Mouse (Mus musculus): ENCODE data around the gene Il2ra.
"Not testable (repeated sequence)": the region's sequence is repeated elsewhere in the genome, so short reads cannot be mapped to it uniquely, and the experiment has no call there.

Il2ra gene

DNA sequence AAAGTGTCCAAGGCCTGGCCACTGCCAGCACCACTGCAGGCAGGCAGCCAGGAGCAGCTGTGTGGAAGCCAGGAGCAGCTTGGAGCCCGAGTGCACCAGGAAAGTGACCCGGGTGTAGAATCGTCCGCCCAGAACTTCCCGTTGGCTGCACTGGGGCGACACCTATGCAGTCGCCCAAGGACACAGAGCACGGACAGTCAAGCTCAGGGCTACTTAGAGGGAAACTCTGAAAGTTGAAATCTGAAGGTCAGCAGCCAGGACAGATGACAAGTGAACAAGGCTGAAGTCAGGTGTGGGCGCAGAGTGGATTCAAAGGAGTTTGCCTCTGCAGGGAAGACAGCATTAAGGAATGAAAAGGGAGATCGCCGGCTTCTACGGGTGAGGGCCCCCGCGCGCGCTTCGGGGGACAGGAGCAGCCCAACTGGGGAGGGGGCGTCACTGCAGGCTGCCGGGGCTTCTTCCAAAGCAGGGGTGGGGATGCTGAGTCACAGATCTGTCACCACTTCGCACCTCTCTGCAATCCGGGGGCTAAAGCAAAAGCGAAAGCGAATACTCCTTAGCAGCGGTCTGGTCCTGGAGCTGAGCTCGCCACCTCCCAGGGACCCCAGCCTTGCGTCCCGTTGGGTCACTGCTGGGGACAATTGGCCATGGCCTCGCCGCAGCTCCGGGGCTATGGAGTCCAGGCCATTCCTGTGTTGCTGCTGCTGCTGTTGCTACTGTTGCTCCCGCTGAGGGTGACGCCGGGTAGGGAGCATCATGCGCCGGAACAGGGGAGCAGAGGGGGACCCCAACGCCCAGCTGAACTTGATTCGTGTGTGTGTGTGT is 62.8 kb downstream of the Il2ra start, which contains the start of gene Il15ra:
Gene Il15ra (plus strand): TSS at position 90 of the 825 bp plus-strand sequence.
- no peak for DNase-seq (ENCODE audit: low read depth, low spot score)

DNA sequence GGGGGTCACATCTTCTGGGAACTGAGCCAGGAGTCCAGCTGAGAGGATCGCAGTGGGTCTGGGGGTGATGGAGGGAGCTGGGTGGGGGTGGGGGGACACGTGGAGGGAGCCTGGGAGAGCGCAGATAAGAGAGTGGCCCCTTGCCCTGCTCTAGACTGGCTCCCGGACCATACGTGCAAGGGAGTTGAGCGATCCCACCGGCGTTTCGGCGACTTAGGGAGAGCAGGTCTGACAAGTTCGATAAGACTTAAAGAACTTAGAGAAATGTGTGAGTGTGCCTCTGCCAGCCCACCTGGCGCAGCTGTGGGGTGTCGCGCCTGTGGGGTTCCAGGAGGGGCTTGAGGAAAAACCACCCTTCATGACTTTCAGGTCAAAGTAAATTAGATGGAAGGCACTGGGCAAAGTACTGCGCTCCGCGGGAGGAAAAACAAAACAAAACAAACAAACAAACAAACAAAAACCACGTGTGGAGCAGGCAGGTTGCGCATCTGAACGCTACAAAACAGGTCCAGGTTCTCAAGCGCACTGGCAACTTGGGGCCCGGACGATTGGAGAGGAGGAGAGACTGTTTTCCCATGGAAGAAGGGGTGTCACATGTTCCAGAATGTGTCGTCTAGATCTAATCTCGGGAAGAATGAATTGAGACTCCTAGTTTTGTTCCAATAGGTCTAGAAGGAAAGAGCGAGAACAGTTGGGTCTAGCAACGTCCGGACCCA is 63.6 kb downstream of the Il2ra start:
- no peak for DNase-seq (ENCODE audit: low read depth, low spot score)

DNA sequence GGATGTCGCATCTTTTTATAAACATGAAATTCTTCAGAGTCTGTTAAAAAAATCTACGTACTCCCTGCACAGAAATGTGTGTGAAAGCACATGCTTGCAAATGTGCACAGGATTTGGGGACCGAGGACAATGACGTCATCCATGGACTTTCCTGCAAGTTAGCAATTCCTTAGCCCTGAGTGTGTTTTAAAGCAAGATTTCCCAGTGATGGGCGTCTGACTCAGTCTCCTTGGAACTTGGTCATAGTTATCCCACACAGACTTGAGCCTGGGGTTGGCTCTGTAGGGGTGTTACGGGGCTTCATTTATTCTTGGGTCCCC is 64.1 kb downstream of the Il2ra start:
- no peak for DNase-seq (ENCODE audit: low read depth, low spot score)

DNA sequence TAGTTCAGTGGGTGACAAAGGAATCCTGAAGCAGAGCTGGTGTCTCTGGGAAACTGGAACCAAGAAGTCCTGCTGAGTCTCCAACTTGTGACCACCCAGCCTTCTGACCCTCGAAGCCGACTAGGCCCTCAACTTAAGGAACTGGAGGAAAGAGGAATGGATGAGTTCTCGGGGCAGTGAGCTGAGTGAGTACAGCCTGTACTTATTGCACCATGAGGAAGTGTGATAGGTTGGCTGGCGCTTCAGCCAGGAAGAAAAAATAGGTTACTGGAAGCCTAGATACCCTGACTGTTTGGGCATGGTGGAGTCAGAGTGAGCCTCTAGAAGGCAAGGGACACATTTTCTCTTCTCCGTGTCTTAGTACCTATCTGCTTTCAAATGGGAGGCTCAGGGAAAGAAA is 65.9 kb downstream of the Il2ra start:
- no peak for DNase-seq (ENCODE audit: low read depth, low spot score)

DNA sequence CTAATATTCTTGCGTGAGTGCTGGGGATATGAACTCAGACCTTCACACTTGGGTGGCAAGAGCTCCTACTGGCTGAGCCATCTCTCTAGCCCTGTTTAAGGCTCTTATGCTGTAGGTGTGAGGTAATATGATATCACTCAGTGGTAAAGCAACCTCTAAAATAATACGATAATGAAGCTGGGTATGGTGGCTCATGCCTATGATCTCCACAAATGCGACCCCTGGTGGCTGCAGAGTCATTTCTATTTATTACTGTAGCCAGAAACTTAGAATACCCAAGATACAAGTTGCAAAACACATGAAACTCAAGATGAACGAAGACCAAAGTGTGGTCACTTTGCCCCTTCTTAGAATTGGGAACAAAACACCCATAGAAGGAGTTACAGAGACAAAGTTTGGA is 67.5 kb downstream of the Il2ra start:
- DNase-seq (ENCODE audit: low read depth, low spot score), result not testable (repeated sequence)

DNA sequence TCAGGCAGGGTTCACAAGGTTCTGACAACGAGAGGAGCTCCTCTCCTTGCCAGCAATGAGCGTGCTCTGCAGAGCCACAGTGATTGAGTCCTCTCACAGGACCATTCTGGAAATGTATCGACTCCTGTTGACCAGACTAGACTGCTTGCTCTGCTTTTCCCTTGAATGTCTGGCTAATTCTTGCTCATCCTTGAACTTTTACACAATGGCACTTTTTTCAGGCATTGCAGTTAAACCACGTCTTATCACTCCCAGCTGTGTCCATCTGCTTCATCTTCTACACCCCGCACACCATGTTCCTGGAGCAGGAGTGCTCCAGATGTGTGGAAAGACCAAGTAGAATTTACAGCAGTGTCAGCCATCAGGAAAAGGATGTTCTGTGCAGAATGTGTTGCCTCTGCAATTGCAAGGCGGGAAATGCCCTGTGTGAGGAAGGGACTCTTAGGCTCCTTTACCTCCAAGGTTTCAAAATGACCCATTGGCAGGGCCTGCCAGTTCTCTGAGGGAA is 69.9 kb downstream of the Il2ra start:
- no peak for DNase-seq (ENCODE audit: low read depth, low spot score)

DNA sequence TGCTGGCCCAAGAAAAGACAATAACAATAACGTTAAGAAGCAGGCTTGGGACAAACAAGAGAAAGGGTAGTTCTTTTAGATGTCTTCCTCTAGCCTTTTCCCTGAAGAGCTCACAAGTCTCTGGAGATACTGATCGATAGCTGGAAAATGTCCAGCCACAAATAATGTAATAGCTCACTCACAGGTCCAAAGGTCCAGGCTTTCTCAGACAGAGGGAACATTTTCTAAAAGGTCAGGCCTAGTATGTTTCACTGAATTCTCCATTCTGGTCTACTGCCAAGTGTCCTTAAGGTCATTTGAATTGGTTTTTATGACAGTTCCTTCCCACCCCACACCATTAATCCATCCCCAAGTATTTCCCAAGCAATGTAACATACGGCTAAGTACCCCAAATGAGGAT is 70.4 kb downstream of the Il2ra start:
- no peak for DNase-seq (ENCODE audit: low read depth, low spot score)

DNA sequence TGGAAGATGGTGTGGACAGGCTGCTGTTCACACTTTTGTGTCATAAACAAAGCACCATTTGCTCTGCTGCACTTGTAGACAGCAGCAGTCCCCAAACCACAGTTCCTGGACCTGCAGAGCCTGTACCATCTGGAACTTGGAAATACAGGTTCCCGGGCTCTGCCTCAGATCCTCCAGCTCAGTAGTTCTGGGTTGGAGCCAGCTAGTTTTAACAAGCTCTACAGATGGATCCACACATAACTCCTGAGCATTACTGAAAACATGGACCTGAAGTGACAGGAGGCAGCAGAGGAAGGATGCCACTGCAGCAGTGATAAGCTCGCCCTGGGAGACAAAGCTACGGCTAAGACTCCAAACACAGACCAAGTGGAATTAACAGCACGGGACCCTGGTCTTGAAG is 71.9 kb downstream of the Il2ra start:
- no peak for DNase-seq (ENCODE audit: low read depth, low spot score)

DNA sequence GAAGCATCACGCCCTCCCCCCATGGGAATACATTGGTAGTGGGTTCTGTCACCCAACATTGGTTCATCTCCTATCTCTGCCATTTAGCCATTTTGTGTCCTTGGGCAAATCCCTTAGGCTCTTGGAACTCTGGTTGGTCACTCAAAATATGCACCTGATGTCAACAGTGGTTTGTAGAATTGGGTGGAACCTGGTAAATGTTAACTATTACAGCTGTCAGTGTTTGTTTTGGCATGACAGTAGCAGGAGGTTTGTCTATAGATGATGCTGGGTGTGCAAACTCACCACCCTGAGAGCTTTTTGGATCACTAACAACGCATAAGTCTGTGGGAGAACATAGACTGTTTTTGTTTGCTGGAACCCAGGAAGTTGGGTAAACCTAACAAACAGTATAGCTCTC is 76.0 kb downstream of the Il2ra start:
- DNase-seq (ENCODE audit: low read depth, low spot score), result no peak

DNA sequence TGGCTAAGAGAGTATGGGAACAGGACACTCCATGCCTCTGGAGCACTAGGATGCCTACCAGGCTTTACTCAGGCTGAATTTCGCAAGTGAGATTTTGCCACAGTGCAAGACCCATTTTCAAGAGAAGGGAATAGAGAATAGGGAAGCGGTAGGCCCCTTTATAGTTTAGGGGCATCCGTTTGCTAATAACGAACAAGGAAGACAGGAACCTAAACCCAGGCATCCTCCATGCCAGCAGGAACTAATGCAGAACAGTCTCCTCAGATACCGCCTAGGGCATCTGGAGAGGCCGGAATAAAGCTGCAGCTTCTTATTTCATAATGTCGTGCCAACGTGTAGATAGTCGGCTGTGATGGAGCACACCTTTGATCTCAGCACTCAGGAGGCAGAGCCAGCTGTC is 80.0 kb downstream of the Il2ra start:
- no peak for DNase-seq (ENCODE audit: low read depth, low spot score)

DNA sequence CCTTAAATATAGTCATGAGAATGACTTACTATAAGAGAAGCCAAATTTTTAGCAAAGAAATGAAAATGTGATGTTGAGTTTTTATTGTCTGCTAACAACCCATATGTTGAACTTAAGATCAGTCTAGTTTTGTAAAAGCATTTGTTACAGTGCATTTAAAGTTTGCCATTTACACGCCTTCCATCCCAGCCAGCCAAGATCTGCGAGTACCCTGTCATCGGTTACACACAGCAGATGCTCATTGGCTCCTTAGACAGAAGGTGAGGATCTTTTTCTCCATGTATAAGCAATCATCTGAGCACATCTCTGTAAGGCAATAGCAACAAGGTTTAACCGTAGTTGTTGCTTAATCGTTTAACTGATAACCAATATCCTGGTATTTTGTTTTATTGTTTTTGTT is 85.0 kb downstream of the Il2ra start:
- DNase-seq (ENCODE audit: low read depth, low spot score), result no peak

DNA sequence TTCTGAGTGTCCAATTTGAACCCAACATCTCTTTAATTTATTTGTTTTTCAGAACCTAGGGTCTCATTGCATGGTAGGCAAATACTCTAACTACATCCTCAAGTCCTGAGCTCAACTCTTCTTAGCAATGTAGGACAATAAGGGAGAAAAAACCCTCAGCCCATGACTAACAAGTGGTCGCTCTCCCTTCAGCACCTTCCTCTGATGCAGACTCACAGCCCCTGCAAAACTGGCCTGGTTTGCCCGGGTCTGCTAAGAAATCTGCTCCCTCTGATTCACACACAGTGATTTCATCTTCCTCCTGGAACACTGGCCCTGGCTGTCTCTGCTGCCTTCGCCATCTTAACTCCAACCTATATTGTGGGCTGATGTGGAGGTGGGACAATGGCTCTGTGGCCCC is 86.5 kb downstream of the Il2ra start:
- DNase-seq (ENCODE audit: low read depth, low spot score), result no peak

DNA sequence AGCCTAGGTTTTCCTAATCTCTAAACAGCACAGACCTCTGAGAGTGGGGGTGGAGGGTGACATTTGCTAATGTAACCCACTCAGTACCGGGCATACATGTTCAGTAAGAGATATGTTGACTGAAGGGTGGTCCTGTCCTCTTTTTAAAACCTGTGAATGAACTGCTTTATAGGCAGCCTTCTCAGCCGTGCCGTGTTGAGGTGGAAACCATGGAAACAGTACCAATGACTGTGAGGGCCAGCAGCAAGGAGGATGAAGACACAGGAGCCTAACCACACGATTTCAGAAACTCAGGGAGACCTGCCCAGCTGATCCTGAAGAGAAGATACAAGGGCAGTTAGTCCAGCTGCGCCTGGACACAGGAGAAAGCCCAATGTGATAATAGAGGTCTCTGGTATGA is 90.4 kb downstream of the Il2ra start:
- DNase-seq (ENCODE audit: low read depth, low spot score), result no peak

DNA sequence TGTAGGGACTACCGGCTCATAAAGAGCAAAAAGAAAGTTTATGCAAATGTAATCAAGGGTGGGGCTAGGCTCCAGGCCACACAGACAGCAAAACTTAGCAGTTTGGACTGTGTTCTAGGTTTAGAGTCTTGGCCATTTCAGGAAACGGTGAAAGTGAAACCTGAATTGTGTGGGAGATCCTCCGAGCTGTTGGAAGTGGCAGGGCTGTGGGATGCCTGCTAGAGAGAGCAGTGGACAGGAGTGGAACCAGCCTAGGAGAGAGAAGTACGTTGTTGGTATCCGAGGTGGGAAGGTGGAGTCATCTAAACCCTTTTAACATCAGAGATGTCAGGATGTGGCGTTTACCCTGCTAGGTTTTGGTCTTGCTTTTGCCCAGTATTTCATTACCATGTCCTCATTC is 93.2 kb downstream of the Il2ra start:
- no peak for DNase-seq (ENCODE audit: low read depth, low spot score)

DNA sequence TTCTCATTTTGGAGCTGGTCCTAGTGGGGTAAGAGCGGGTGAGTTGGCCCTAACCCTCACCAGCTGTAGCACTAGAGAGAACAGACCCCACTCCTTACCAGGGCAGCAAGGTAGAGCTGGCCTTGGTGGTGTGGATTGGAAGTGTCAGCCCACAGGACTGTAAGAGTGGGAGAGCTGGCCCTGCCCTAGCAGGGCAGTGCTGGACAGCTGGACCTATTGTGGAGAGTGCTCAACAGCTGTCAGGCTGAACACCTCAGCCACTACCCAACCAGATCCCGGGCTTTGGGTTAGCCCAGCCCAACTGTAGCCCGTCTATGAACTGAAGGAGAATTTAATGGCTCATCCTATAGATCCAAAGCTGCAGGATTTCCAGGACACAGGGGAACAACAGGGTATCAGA is 96.2 kb downstream of the Il2ra start:
- DNase-seq (ENCODE audit: low read depth, low spot score), result no peak

DNA sequence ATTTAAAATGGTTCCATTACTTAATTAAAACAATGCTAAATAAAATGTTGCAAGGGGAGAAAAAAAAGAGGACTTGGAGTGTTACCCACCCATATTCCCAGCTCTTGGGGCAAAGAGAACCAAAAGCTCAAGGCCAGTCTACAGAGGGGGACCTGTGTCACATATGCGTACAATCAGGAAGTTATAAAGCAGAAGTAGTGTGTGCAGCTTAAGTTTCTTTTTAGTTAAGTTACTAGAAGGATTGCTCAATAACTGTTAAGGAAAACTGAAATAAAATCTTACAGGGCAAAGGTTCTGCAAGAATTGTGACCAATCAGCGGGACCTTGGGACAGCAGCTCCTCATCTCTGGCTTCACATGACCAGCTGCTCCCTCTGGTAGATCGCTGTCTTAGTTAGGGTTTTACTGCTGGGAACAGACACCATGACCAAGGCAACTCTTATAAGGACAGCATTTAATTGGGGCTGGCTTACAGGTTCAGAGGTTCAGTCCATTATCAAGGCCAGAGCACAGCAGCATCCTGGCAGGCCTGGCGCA is 97.0 kb downstream of the Il2ra start:
- no peak for DNase-seq (ENCODE audit: low read depth, low spot score)
